Mouse (Mus musculus) stomach, embryonic 14.5 days (tissue): ENCODE data around the gene Acot12. TPM values are rescaled to one million over a fixed set of nuclear protein-coding genes. Genes with fewer than 3 reads are reported as not detected.
"Not testable (repeated sequence)": the region's sequence is repeated elsewhere in the genome, so short reads cannot be mapped to it uniquely, and the experiment has no call there.

Source experiments
- ATAC-seq: fragments of 200-750 bp; cut with Nextera tagmentation; 2 replicates; pipeline ENCODE4 v1.8.0; 2017; ENCODE audit warnings: low read depth, moderate TSS enrichment; ENCODE audit not compliant: insufficient number of reproducible peaks, insufficient read depth, low FRiP score
- H3K27ac ChIP-seq: fragments of 300-500 bp; sonication (generic); 2 replicates; pipeline ENCODE4 v1.5.1; 2014; ENCODE audit warnings: mild to moderate bottlenecking, low read length, moderate library complexity, mixed read lengths
- H3K27me3 ChIP-seq: fragments of 300-500 bp; sonication (generic); 2 replicates; pipeline ENCODE4 v1.6.1; 2014; ENCODE audit warnings: low read length, control low read depth, mixed read lengths; ENCODE audit not compliant: control insufficient read depth, insufficient read depth
- H3K36me3 ChIP-seq: fragments of 300-500 bp; sonication (generic); 2 replicates; pipeline ENCODE4 v1.6.1; 2014; ENCODE audit warnings: mild to moderate bottlenecking, control low read depth, low read length, moderate library complexity, mixed read lengths; ENCODE audit not compliant: control insufficient read depth, insufficient read depth
- H3K4me1 ChIP-seq: fragments of 300-500 bp; sonication (generic); 2 replicates; pipeline ENCODE4 v1.6.1; 2014; ENCODE audit warnings: low read length, control low read depth, mixed read lengths; ENCODE audit not compliant: control insufficient read depth, insufficient read depth
- H3K4me2 ChIP-seq: fragments of 300-500 bp; sonication (generic); replicated peaks from 2 replicates; pipeline ENCODE4 v1.6.1; 2014; ENCODE audit warnings: low read depth, low read length, control low read depth
- H3K4me3 ChIP-seq: fragments of 300-500 bp; sonication (generic); 2 replicates; pipeline ENCODE4 v1.5.1; 2014; ENCODE audit warnings: low read depth, low read length, control low read depth
- H3K9ac ChIP-seq: fragments of 300-500 bp; sonication (generic); replicated peaks from 2 replicates; pipeline ENCODE4 v1.6.1; 2014; ENCODE audit warnings: low read depth, mild to moderate bottlenecking, control low read depth, low read length, moderate library complexity, mixed read lengths
- H3K9me3 ChIP-seq: fragments of 300-500 bp; sonication (generic); 2 replicates; pipeline ENCODE4 v1.6.1; 2016; ENCODE audit warnings: low read depth, low read length, control low read depth; ENCODE audit not compliant: control insufficient read depth
- WGBS: fragments of 180-500 bp; shearing (Covaris S2); extraction: QIAGEN DNeasy Blood & Tissue Kit; methylation state at CpG from one replicate; pipeline ENCODE4 v1.1.7; 2014; 5-methylcytosine and 5-hydroxymethylcytosine counted together
- polyA plus RNA-seq: library from polyadenylated mRNA; unstranded; fragments of >200 nt; fragmentation: Nextera tagmentation; extraction: Ambion mirVana; gene quantifications from 2 replicates; pipeline ENCODE4 v1.2.1, GENCODE M21; 2014

Acot12 gene
- polyA plus RNA-seq, 1 experiment from 2014 or later = not detected

DNA sequence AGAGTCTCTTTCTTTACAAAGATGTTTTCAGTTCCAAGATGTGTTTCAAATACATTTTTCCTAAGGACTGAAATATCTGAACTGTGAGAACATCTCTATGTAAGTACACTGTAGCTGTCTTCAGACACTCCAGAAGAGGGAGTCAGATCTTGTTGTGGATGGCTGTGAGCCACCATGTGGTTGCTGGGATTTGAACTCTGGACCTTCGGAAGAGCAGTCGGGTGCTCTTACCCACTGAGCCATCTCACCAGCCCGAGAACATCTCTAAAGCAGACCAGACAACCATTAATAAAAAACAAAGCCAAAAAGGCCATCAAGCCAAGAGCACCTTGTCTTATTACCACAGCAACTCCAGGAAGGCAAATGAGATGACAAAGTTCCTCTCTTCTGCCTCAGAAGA, 22.3 kb downstream of the Acot12 start:
- H3K4me1 ChIP-seq, H3K36me3 ChIP-seq, H3K27ac ChIP-seq, H3K9me3 ChIP-seq, H3K9ac ChIP-seq, H3K27me3 ChIP-seq, H3K4me2 ChIP-seq, ATAC-seq, H3K4me3 ChIP-seq: not testable (repeated sequence)
- WGBS = 83% methylated on average over 3 of the region's 3 CpGs

DNA sequence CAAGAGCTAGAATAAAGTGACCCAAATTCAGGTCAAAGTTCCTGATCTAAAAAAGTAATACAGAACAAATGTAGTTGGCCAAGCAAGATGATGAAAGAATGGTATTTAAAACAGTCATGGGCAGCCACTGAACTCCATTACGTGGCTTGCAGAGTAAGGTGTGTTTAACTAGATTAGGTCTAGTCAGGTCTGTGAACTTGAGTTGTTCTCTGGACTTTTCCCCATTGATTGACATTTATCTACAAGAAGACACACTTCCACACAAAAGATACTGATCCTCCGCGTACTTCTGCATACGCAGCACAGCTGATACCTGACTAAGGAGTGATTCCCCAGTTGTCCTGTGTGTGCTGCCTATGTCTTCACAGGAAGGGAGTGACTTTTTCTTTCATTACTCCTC, 24.3 kb downstream of the Acot12 start:
- Histone ChIP-seq H3K9ac (no peak overlapping the region), H3K4me3 (no peak overlapping the region), H3K27ac (no peak overlapping the region), H3K4me2 (no peak overlapping the region), H3K4me1 (no peaks in the 10 kb centered on the region), H3K27me3 (no peaks in the 10 kb centered on the region), H3K36me3 (no peaks in the 10 kb centered on the region), H3K9me3 (no peaks in the 10 kb centered on the region)
- WGBS = 89% methylated on average over 4 of the region's 4 CpGs
- ATAC-seq = no peak

DNA sequence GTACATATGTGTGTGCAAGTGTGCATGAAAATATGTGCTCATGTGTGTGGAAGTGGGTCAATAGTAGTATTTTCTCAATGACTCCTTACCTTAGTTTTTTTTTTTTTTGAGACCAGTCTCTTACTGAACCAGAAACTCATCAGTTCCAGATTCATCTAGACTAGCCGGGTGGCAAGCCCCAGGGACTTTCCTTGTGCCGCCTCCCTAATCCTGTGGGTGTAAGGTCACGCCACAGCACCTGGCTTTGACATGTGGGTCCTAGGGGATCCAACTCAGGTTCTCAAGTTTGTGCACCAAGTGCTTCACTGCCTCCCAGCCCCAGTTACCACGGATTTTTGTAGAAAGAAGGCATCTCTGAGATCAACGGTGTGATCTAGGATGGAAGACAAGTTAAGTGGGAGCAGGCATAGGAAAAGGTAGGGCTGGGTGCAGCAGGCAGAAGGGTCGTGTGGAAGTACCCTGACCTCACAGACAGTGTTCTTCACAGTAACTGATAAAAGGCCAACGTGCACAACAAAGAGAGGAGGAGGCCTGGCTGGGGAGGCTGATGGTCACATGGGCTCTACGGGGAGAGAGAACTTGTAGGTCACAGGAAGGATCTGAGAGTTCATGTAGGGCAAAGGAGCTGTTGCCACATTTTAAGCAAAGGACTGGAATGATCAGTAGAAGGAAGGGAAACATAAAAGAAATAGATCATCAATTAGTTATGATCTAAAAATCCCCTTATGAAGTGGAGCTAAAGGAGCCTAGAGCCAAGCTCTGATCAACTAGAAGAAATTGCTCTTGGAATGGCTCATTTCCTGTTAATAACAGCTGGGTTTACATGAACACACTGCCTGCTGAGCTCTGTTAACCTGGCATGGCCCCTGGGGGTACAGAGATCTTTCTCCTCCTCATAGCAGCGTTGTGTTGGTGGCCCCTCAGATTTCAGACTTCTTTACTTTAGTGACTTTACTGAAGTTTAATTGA, 27.7 kb downstream of the Acot12 start:
- H3K27ac ChIP-seq = no peak overlapping the region
- no peak for ATAC-seq
- no peaks in the 10 kb centered on the region for H3K27me3 ChIP-seq
- H3K9ac ChIP-seq = no peak overlapping the region
- no peaks in the 10 kb centered on the region for H3K36me3 ChIP-seq
- no peak overlapping the region for H3K4me2 ChIP-seq
- no peaks in the 10 kb centered on the region for H3K9me3 ChIP-seq
- H3K4me1 ChIP-seq = no peaks in the 10 kb centered on the region
- whole genome bisulfite sequencing = 73% methylated on average over 9 of the region's 9 CpGs
- H3K4me3 ChIP-seq = no peak overlapping the region

DNA sequence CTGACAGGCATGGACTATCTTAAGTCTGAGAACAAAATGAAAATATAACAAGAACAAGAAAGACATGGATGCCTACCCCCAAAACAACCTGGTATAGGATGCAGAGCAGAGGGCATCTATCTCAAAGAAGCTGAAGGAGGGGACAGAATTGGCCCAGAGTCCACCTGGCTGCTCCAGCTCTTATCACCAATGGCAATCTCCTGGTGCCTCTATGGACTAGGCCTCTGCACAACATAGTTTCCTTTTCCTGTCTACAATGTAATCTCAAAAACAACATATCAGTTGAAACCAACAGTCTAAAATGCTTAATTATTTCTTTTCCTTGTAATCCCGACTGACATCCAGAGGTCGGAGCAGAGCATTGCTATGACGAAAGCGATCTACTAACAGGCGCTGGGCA, 36.8 kb downstream of the Acot12 start:
- H3K4me2 ChIP-seq = no peak overlapping the region
- H3K36me3 ChIP-seq = no peaks in the 10 kb centered on the region
- no peaks in the 10 kb centered on the region for H3K4me1 ChIP-seq
- 94% methylated on average over 5 of the region's 5 CpGs for WGBS
- no peak for ATAC-seq
- no peaks in the 10 kb centered on the region for H3K9me3 ChIP-seq
- no peak overlapping the region for H3K27ac ChIP-seq
- H3K9ac ChIP-seq = no peak overlapping the region
- H3K27me3 ChIP-seq = no peaks in the 10 kb centered on the region
- no peak overlapping the region for H3K4me3 ChIP-seq

DNA sequence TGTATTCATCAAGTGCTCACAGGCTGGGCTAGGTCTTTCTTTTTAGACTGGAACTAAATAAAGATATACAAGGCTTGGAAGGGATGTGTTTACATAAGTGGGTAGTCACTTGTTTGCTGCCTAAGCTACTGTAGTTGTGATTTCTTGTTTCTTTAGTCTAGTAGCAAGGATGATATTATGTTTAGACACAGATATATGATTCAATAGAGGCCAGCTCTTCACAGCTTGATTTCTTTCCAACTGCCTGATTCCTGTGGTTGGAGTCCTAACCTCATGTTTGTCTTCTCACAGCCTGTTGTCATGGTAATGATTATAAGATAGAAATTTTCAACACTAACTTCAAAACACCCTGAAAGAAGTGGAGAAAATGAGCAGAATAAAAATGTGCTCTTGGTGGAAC, 38.6 kb downstream of the Acot12 start:
- no peak for ATAC-seq
- no peak overlapping the region for H3K27ac ChIP-seq
- H3K4me1 ChIP-seq = no peaks in the 10 kb centered on the region
- H3K27me3 ChIP-seq = no peaks in the 10 kb centered on the region
- no peaks in the 10 kb centered on the region for H3K36me3 ChIP-seq
- no peak overlapping the region for H3K4me3 ChIP-seq
- no peak overlapping the region for H3K4me2 ChIP-seq
- no peak overlapping the region for H3K9ac ChIP-seq
- H3K9me3 ChIP-seq = no peaks in the 10 kb centered on the region

DNA sequence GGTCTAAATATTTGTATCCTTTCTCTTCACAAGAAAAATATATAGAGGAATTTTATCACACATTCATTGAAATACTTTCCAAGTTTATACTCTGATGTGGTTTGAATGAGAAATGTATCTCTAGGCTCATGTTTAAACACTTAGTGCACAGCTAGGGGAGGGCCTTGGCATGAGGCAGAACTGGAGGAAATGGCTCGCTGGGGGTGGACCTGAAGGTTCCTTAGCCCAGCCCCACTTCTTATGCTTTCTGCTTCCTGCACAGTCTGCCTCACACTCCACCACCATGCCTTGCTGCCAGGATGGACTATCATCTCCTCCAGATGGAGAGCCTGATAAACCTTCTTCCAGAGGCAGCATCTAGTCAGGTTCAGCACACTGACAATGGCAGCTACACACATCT, 50.7 kb downstream of the Acot12 start:
- 67% methylated on average over 1 of the region's 1 CpGs for WGBS
- Histone ChIP-seq H3K27me3 (no peaks in the 10 kb centered on the region), H3K4me3 (no peak overlapping the region), H3K4me2 (no peak overlapping the region), H3K27ac (no peak overlapping the region), H3K36me3 (peaks cover 14% of the 10 kb centered on the region), H3K9ac (no peak overlapping the region), H3K4me1 (no peaks in the 10 kb centered on the region), H3K9me3 (no peaks in the 10 kb centered on the region)
- no peak for ATAC-seq

DNA sequence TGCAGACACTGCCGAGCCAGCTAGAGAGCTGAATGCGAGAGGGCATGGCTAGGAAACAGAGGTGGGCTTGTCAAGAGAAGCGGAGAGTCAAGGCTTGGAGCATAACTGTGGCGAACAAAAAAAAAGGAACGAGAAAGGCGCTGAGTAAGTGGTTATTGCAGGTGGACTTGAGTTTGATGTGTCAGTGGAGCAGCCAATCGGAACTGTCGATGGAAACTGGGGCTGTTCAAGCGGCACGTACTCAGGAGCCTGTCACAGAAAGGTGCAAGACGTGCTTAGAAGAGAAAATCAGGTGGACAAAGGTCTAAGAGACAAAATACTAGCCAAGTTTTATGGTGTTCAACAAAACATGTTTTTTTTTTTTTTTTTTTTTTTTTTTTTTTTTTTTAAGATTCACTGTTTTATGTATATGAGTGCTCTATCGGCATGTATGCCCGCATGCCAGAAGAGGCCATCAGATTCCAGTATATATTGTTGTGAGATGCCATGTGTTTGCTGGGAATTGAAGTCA, 53.7 kb downstream of the Acot12 start:
- ATAC-seq = no peak
- Histone ChIP-seq H3K4me2 (no peak overlapping the region), H3K4me1 (no peaks in the 10 kb centered on the region), H3K27ac (no peak overlapping the region), H3K4me3 (no peak overlapping the region), H3K9me3 (no peaks in the 10 kb centered on the region), H3K9ac (no peak overlapping the region), H3K36me3 (peaks cover 29% of the 10 kb centered on the region), H3K27me3 (no peaks in the 10 kb centered on the region)
- WGBS = 96% methylated on average over 13 of the region's 13 CpGs

DNA sequence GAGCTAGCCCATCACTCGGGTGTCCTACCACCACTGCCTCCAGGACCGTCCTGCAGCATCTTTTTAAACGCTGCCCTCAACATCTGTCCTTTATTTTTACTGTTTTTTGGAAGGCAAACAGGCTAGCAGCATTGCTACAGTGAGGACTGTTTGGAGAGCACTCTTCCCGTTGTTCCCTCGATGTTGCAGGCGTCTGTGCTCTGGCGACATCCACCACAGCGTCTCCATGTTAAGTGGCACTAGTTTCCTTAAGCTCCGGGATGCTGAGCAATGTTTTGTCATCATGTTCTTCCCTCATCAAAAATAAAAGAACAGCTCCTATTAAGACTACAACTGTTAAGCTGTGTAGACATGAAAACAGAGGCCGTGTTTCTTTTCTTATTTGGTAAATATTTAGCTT, 54.3 kb downstream of the Acot12 start:
- Histone ChIP-seq H3K36me3 (peaks cover 34% of the 10 kb centered on the region), H3K4me2 (no peak overlapping the region), H3K27me3 (no peaks in the 10 kb centered on the region), H3K4me3 (no peak overlapping the region), H3K4me1 (no peaks in the 10 kb centered on the region), H3K27ac (no peak overlapping the region), H3K9ac (no peak overlapping the region), H3K9me3 (no peaks in the 10 kb centered on the region)
- 86% methylated on average over 10 of the region's 10 CpGs for WGBS
- no peak for ATAC-seq
